Mouse (Mus musculus) stomach, postnatal 0 days (tissue): Measurements from ENCODE around the gene Fance.

Experiments
- CTCF ChIP-seq: IDR thresholded peaks from 2 replicates; pipeline ENCODE4 v1.5.1; 2016; ENCODE audit warnings: antibody characterized with exemption, low read depth, mild to moderate bottlenecking, moderate library complexity
- EP300 ChIP-seq: optimal IDR thresholded peaks from 2 replicates; pipeline ENCODE3; 2016; ENCODE audit warnings: antibody characterized with exemption

- 0 out of 2 replicates have a peak, but pooled peaks have one; percentile 7 for TF ChIP-seq CTCF
- TF ChIP-seq EP300 = no peak
Observed at GRCm38 (mm10) chr17:28286964-28287363, 26.4 kb upstream of the Fance start.
